Mouse (Mus musculus) liver, adult 2 months (tissue): ENCODE results near the gene Armc6. TPM values are rescaled to one million over a fixed set of nuclear protein-coding genes. Genes with fewer than 3 reads are reported as not detected.

ENCODE experiments used
- DNase-seq: peaks from one replicate; pipeline ENCODE4 v3.0.0-alpha.2; 2011; ENCODE audit warnings: low read depth, low spot score; ENCODE audit errors: extremely low read depth
- H3K27ac ChIP-seq: fragments of 200-500 bp; replicated peaks from 2 replicates; pipeline ENCODE4 v1.5.1; 2012; ENCODE audit warnings: low read depth, mild to moderate bottlenecking, control low read depth, inconsistent platforms, low read length; ENCODE audit not compliant: insufficient read depth
- H3K27me3 ChIP-seq: fragments of 200-500 bp; 2 replicates; pipeline ENCODE4 v1.6.1; 2012; ENCODE audit warnings: mild to moderate bottlenecking, moderate library complexity, low read length, inconsistent platforms; ENCODE audit not compliant: control insufficient read depth, insufficient read depth
- H3K36me3 ChIP-seq: fragments of 200-500 bp; 2 replicates; pipeline ENCODE4 v1.6.1; 2012; ENCODE audit warnings: low read length, inconsistent platforms; ENCODE audit not compliant: control insufficient read depth, insufficient read depth
- H3K4me1 ChIP-seq: fragments of 200-500 bp; 2 replicates; pipeline ENCODE4 v1.6.1; 2011; ENCODE audit warnings: low read length; ENCODE audit not compliant: control insufficient read depth, insufficient read depth
- H3K4me3 ChIP-seq: fragments of 200-500 bp; 2 replicates; pipeline ENCODE4 v1.5.1; 2011; ENCODE audit warnings: low read depth, mild to moderate bottlenecking, control low read depth, low read length, moderate library complexity; ENCODE audit not compliant: insufficient read depth
- H3K79me2 ChIP-seq: fragments of 200-500 bp; 2 replicates; pipeline ENCODE4 v1.6.1; 2012; ENCODE audit warnings: inconsistent platforms, mild to moderate bottlenecking, low read length, moderate library complexity; ENCODE audit not compliant: control insufficient read depth, insufficient read depth
- H3K9ac ChIP-seq: fragments of 200-500 bp; 2 replicates; pipeline ENCODE4 v1.6.1; 2012; ENCODE audit warnings: low read depth, mild to moderate bottlenecking, control low read depth, inconsistent platforms, low read length
- CTCF ChIP-seq: fragments of 200-500 bp; IDR thresholded peaks from 2 replicates; pipeline ENCODE4 v1.5.1; 2011; ENCODE audit warnings: low read depth, low read length, control low read depth
- POLR2A ChIP-seq: fragments of 200-500 bp; IDR thresholded peaks from 2 replicates; pipeline ENCODE4 v1.6.1; 2011; ENCODE audit warnings: low read length, control low read depth; ENCODE audit not compliant: insufficient read depth; ENCODE audit errors: extremely low read depth
- WGBS: fragments of 180-500 bp; shearing (Covaris S2); methylation state at CpG from one replicate; pipeline ENCODE4 v1.1.7; 2018; 5-methylcytosine and 5-hydroxymethylcytosine counted together
- polyA plus RNA-seq: library from polyadenylated mRNA; depleted of rRNA; stranded (reverse); fragments of >200 nt; gene quantifications from 2 replicates; pipeline ENCODE4 v1.2.3, GENCODE M21; 2012
- total RNA-seq: library from RNA; depleted of rRNA; stranded (reverse); fragments of >200 nt; gene quantifications from 2 replicates; pipeline ENCODE4 v1.2.3, GENCODE M21; 2014

Armc6 gene
- total and polyA plus RNA-seq, 2 experiments: 4.4 to 9.6 TPM

DNA sequence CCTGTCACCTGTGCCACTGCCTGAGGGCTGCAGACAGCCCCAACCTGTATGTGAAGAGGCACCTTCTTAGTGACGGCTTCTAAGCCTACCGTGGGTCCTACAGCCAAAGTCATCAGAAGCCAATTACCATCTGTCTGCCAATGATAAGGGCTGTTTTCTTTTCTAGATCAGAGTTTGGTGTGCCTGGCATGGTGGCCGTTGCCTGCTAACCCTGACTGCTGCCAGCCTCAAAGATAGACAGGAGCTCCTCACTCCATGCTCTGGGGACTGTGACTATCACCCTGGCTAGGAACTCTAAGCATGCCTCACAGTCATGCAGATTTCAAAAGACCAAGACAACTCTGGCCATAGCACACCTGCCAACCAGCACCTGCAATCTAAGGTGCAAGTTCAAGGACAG is 32.8 kb downstream of the Armc6 start:
- Histone ChIP-seq H3K27ac (peak overlapping the region; percentile 66), H3K4me1 (peaks cover 59% of the 10 kb centered on the region), H3K79me2 (peaks cover 53% of the 10 kb centered on the region; the same call in 1 of the 2 replicates), H3K36me3 (no peaks in the 10 kb centered on the region), H3K9ac (peak overlapping the region; percentile 17; the same call in 1 of the 2 replicates), H3K4me3 (no peak overlapping the region), H3K27me3 (no peaks in the 10 kb centered on the region)
- no peak for TF ChIP-seq CTCF
- no peak for TF ChIP-seq POLR2A
- 17% methylated on average over 3 of the region's 3 CpGs for WGBS
- peak; percentile 84 for DNase-seq

DNA sequence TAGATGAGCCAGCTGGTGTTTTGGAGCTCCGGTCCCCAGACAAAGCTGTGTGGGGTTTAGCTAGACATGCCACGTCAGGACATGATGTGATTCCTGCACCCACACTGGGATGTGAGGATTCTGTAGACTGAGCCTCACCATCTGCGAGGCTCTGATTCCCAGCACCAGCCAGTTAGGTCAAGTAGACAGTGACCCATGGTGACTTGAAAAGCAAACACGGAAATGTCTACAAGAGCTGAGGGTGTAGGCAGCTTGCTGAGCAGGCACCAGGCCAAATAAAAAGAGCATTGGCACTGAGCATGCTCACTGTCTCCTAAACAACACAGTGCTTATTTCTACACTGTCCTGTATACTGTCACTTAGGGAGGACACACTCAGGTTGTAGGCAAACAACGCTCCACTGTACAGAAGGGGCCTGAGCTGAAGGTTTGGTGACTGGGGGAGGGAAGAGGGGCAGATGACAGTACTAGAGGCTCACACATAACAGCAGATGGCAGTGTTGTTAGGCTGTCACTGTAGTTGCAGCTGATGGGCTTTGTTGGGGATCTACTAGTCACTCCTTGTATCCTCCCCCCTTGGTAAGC is 34.1 kb downstream of the Armc6 start:
- 16% methylated on average over 5 of the region's 5 CpGs for WGBS
- H3K27me3 ChIP-seq: no peaks in the 10 kb centered on the region
- H3K79me2 ChIP-seq: peaks cover 49% of the 10 kb centered on the region; the same call in 1 of the 2 replicates
- 0 out of 2 replicates have a peak overlapping the region, but pooled peaks have one; percentile 13 for H3K9ac ChIP-seq
- DNase-seq: peak; percentile 94
- H3K27ac ChIP-seq: peak overlapping the region; percentile 57
- H3K36me3 ChIP-seq: no peaks in the 10 kb centered on the region
- peaks cover 63% of the 10 kb centered on the region for H3K4me1 ChIP-seq
- no peak overlapping the region for H3K4me3 ChIP-seq
- TF ChIP-seq POLR2A: no peak
- TF ChIP-seq CTCF: peak; percentile 51

DNA sequence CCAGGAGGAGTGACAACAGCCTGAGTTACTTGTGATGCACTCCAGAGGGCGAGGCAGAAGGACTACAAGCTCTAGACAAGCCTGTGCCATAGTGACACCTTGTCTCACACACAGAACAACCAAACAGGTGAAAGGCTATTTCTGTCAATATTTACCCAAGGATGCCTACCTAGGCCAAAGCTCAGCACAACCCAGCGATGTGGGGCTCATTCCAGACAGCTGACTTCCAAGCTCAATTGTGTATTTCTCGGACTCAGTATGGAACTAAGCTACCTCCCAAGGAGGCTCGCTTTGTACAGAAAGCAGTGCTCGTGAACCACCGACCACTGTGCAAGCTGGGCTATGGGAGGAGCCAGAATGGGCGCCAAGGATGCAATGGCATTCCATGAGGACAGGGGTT is 36.7 kb downstream of the Armc6 start:
- no peak overlapping the region for H3K4me3 ChIP-seq
- peak; percentile 93 for DNase-seq
- no peaks in the 10 kb centered on the region for H3K27me3 ChIP-seq
- WGBS: 17% methylated on average over 7 of the region's 7 CpGs
- peaks cover 73% of the 10 kb centered on the region for H3K4me1 ChIP-seq
- H3K79me2 ChIP-seq: peaks cover 32% of the 10 kb centered on the region; the same call in 1 of the 2 replicates
- H3K9ac ChIP-seq: 0 out of 2 replicates have a peak overlapping the region, but pooled peaks have one; percentile 14
- H3K36me3 ChIP-seq: peaks cover 3% of the 10 kb centered on the region; the same call in 1 of the 2 replicates
- peak overlapping the region; percentile 47 for H3K27ac ChIP-seq
- TF ChIP-seq POLR2A (no peak), CTCF (no peak)

DNA sequence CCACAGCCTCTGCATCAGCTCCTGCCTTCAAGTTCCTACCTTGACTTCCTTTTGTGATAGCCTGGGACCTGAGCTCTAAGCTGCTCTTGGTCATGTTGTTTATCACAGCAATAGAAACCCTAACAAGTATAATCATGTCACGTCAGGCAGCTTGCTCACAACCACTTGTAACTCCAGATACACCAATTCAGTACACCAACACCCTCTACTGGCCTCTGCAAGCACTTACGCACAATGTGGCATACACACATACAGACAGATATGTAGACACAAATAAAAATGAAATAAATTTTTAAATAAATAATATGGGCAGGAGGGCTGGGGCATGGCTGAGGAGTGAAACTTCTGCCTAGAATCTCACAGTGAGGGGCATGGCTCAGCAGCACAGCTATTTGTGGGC is 38.5 kb downstream of the Armc6 start:
- no peak for DNase-seq
- peaks cover 18% of the 10 kb centered on the region; the same call in 1 of the 2 replicates for H3K36me3 ChIP-seq
- TF ChIP-seq POLR2A (no peak), CTCF (no peak)
- no peaks in the 10 kb centered on the region for H3K27me3 ChIP-seq
- H3K27ac ChIP-seq: peak overlapping the region; percentile 21
- peaks cover 58% of the 10 kb centered on the region for H3K4me1 ChIP-seq
- 74% methylated on average over 2 of the region's 2 CpGs for WGBS
- H3K9ac ChIP-seq: no peak overlapping the region
- no peak overlapping the region for H3K4me3 ChIP-seq
- H3K79me2 ChIP-seq: peaks cover 32% of the 10 kb centered on the region; the same call in 1 of the 2 replicates

DNA sequence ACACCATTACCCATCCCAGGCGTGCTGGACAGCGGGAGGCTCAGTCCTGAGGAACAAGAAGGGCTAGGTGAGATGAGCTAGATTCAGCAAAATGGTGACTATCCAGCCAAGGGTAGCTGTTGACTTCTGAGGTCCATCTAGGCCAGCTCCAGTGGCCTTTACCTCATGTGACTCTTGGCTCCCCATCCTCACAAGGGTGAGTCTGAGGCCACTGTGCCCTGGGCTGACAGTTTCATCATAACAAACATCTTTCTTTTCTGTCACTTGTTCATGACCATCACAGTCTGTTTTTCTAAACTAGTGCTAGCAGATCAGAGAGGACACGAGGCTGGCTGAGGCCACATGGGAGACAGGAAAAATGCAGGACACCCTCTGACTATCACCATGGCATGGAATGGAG is 40.1 kb downstream of the Armc6 start:
- H3K79me2 ChIP-seq: peaks cover 25% of the 10 kb centered on the region; the same call in 1 of the 2 replicates
- peak; percentile 92 for DNase-seq
- no peaks in the 10 kb centered on the region for H3K27me3 ChIP-seq
- H3K9ac ChIP-seq: no peak overlapping the region
- H3K4me1 ChIP-seq: peaks cover 44% of the 10 kb centered on the region
- H3K36me3 ChIP-seq: peaks cover 18% of the 10 kb centered on the region; the same call in 1 of the 2 replicates
- TF ChIP-seq CTCF: no peak
- H3K27ac ChIP-seq: peak overlapping the region; percentile 81
- no peak overlapping the region for H3K4me3 ChIP-seq
- 58% methylated on average over 3 of the region's 3 CpGs for WGBS

DNA sequence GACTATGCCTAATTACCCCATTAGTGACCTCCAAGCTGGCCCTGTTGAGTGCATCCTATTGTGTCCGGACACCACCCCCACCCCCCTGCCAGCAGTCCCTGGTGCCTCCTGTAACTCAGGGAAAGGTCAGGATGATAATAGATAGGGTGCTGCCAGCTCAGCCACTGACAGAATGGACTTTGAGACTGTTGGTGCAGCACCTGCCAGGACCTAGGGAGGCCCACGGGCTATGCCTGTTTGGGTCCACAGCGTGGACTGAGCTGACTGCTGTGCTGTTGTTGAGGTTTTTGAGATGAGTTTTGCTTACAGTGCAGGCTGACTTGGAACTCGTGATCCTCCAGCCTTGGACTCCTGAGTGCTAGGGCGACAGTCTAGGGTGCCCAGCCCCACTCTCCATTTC is 41.0 kb downstream of the Armc6 start:
- Histone ChIP-seq H3K27ac (peak overlapping the region; percentile 81), H3K36me3 (peaks cover 20% of the 10 kb centered on the region; the same call in 1 of the 2 replicates), H3K9ac (no peak overlapping the region), H3K4me1 (peaks cover 43% of the 10 kb centered on the region), H3K27me3 (no peaks in the 10 kb centered on the region), H3K4me3 (no peak overlapping the region), H3K79me2 (peaks cover 18% of the 10 kb centered on the region; the same call in 1 of the 2 replicates)
- DNase-seq: peak; percentile 97
- no peak for TF ChIP-seq POLR2A
- TF ChIP-seq CTCF: no peak
- WGBS: 25% methylated on average over 5 of the region's 5 CpGs
